Mouse (Mus musculus): Measurements from ENCODE around the gene Ctdspl. TPM values are rescaled to one million over a fixed set of nuclear protein-coding genes. Genes with fewer than 3 reads are reported as not detected.

Gene Ctdspl
- polyA plus RNA-seq, 1 experiment from 2014 or later, result 7.9 TPM

GRCm38 (mm10) chr9:118935098-118935497 lies 8.8 kb downstream of the Ctdspl start:
- Histone ChIP-seq H3K27ac (replicated peaks) (no peak overlapping the region), H3K36me3 (0 out of 2 replicates have a peak, but pooled peaks cover 2% of the 10 kb centered on the region), H3K9ac (replicated peaks) (no peak overlapping the region), H3K9me3 (replicated peaks) (no peaks in the 10 kb centered on the region), H3K4me1 (peaks cover 31% of the 10 kb centered on the region), H3K4me2 (no peak overlapping the region), H3K4me3 (replicated peaks) (no peak overlapping the region), H3K27me3 (replicated peaks) (no peaks in the 10 kb centered on the region)
- WGBS, result 76% methylated on average over 13 of the region's 13 CpGs
- no peak for ATAC-seq (ENCODE audit: low FRiP score)

DNA sequence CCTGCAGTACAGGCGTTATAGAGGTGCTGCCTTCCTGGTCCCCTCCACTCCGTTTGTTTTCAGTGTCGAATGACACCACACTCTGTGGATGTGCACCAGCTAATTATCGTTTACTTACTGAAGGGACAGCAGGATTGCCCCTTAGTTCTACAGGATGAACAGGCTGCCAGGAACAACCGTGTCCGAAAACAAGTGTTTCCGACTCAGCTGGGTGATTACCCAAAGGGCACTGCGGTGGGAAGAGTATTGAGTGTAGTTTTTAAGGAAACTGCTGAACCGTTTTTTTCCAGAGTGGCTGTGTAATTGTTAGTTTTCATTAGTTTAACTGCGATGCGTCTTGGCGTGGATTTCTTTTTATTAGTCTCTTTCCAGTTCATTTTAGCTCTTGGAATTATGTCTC lies 9.8 kb downstream of the Ctdspl start:
- ATAC-seq (ENCODE audit: low FRiP score), result no peak
- Histone ChIP-seq H3K4me1 (peaks cover 32% of the 10 kb centered on the region), H3K27ac (replicated peaks) (no peak overlapping the region; the same call in 1 of the 2 replicates), H3K9ac (replicated peaks) (no peak overlapping the region), H3K4me2 (no peak overlapping the region), H3K4me3 (replicated peaks) (no peak overlapping the region), H3K36me3 (0 out of 2 replicates have a peak, but pooled peaks cover 2% of the 10 kb centered on the region), H3K27me3 (replicated peaks) (no peaks in the 10 kb centered on the region), H3K9me3 (replicated peaks) (no peaks in the 10 kb centered on the region)
- WGBS, result 38% methylated on average over 12 of the region's 12 CpGs

DNA sequence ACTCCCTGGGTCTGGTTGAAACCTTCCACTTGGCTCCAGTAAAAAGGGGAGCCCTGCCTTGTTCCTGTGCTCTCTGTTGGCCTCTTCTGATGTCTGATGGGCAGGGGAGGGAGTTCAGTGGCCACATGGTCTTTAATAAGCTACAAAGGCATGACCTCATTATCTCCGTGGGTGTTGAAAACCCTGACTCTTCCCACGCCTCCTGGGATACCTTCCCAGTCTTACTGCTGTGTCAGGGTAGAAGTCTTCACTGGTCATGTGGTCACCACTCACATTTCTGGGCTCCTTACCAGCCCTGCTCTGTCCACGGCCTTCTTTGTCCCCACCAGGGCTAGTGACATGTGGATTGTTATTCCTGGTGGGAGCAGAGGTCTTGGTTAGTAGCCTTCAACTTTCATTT lies 11.3 kb downstream of the Ctdspl start:
- peaks cover 32% of the 10 kb centered on the region for H3K4me1 ChIP-seq
- H3K9me3 ChIP-seq (replicated peaks), result no peaks in the 10 kb centered on the region
- no peak overlapping the region for H3K9ac ChIP-seq (replicated peaks)
- no peak for ATAC-seq (ENCODE audit: low FRiP score)
- H3K4me3 ChIP-seq (replicated peaks), result no peak overlapping the region
- WGBS, result 49% methylated on average over 3 of the region's 3 CpGs
- H3K27ac ChIP-seq (replicated peaks), result no peak overlapping the region
- no peak overlapping the region for H3K4me2 ChIP-seq
- H3K36me3 ChIP-seq, result 0 out of 2 replicates have a peak, but pooled peaks cover 2% of the 10 kb centered on the region
- no peaks in the 10 kb centered on the region for H3K27me3 ChIP-seq (replicated peaks)

GRCm38 (mm10) chr9:118939410-118939809 lies 13.2 kb downstream of the Ctdspl start:
- no peak overlapping the region for H3K27ac ChIP-seq (replicated peaks)
- H3K36me3 ChIP-seq, result no peaks in the 10 kb centered on the region
- WGBS, result 39% methylated on average over 13 of the region's 13 CpGs
- peaks cover 36% of the 10 kb centered on the region for H3K4me1 ChIP-seq
- ATAC-seq (ENCODE audit: low FRiP score), result no peak
- no peaks in the 10 kb centered on the region for H3K9me3 ChIP-seq (replicated peaks)
- H3K27me3 ChIP-seq (replicated peaks), result no peaks in the 10 kb centered on the region
- no peak overlapping the region for H3K4me2 ChIP-seq
- no peak overlapping the region for H3K4me3 ChIP-seq (replicated peaks)
- H3K9ac ChIP-seq (replicated peaks), result no peak overlapping the region

GRCm38 (mm10) chr9:118939831-118940230 lies 13.6 kb downstream of the Ctdspl start:
- Histone ChIP-seq H3K36me3 (no peaks in the 10 kb centered on the region), H3K4me1 (peaks cover 36% of the 10 kb centered on the region), H3K27me3 (replicated peaks) (no peaks in the 10 kb centered on the region), H3K4me3 (replicated peaks) (no peak overlapping the region), H3K9me3 (replicated peaks) (no peaks in the 10 kb centered on the region), H3K9ac (replicated peaks) (no peak overlapping the region), H3K4me2 (no peak overlapping the region), H3K27ac (replicated peaks) (no peak overlapping the region)
- ATAC-seq (ENCODE audit: low FRiP score), result no peak
- 86% methylated on average over 12 of the region's 12 CpGs for WGBS

DNA sequence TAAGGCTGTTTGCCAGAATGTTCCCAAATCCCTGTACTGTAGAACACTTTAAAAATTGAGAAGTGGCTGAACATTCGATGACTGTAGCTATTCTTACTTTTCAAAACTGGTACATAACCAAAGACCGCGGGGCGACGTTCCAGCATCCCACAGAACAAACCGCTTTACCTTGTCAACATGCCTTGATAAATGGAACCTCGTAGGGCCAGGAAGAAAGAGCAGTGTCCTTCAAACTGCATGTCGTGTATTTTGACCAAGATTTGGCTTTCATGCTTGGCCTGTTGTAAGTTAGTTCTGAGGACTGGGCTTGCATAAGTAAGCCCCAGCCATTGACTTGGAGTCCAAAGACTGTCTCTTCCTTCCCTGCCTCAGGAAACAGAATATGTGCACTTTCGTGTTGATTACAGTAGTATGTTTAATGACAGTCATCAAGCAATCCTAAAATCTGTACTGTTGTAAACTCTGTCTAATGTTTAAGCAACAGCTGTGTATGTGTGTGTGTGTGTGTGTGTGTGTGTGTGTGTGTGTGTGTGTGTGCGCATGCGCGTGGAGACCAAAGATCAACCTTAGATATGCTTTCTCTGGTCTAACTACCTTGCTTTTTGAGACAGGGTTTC lies 14.4 kb downstream of the Ctdspl start:
- ATAC-seq (ENCODE audit: low FRiP score), result no peak
- Histone ChIP-seq H3K36me3 (no peaks in the 10 kb centered on the region), H3K9ac (replicated peaks) (no peak overlapping the region), H3K9me3 (replicated peaks) (no peaks in the 10 kb centered on the region), H3K27ac (replicated peaks) (no peak overlapping the region), H3K4me3 (replicated peaks) (no peak overlapping the region), H3K4me1 (peaks cover 33% of the 10 kb centered on the region), H3K27me3 (replicated peaks) (no peaks in the 10 kb centered on the region), H3K4me2 (no peak overlapping the region)
- 74% methylated on average over 12 of the region's 12 CpGs for WGBS

- Histone ChIP-seq H3K9ac (replicated peaks) (no peak overlapping the region), H3K4me3 (replicated peaks) (no peak overlapping the region), H3K27me3 (replicated peaks) (no peaks in the 10 kb centered on the region), H3K4me2 (no peak overlapping the region), H3K4me1 (peaks cover 20% of the 10 kb centered on the region), H3K9me3 (replicated peaks) (no peaks in the 10 kb centered on the region), H3K36me3 (no peaks in the 10 kb centered on the region), H3K27ac (replicated peaks) (no peak overlapping the region)
- no peak for ATAC-seq (ENCODE audit: low FRiP score)
- WGBS, result 79% methylated on average over 4 of the region's 4 CpGs
These were observed 15.8 kb downstream of the Ctdspl start for GRCm38 (mm10) chr9:118942030-118942429.

DNA sequence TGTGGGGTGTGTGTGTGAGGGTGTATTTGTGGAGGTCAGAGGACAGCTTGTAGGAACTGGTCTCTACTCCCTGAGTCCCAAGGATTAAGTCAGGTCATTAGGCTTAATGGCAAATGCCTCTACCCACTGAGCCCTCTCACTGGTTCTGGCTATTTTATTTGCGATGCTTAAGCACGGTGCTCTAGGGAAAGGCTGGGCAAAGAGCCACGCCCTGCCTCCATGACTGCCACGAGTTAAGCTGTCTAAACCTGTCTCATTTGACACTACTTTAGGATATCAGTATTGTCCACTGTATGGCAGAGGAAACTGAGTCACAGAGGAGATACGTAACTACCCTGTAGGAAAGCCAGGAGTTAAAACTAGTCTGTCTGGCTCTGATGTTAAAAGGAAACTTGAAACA lies 17.7 kb downstream of the Ctdspl start:
- Histone ChIP-seq H3K27me3 (replicated peaks) (no peaks in the 10 kb centered on the region), H3K4me3 (replicated peaks) (no peak overlapping the region), H3K9me3 (replicated peaks) (no peaks in the 10 kb centered on the region), H3K36me3 (no peaks in the 10 kb centered on the region), H3K9ac (replicated peaks) (no peak overlapping the region), H3K27ac (replicated peaks) (no peak overlapping the region), H3K4me1 (peaks cover 13% of the 10 kb centered on the region), H3K4me2 (no peak overlapping the region)
- 72% methylated on average over 5 of the region's 5 CpGs for whole genome bisulfite sequencing
- ATAC-seq (ENCODE audit: low FRiP score), result no peak

GRCm38 (mm10) chr9:118944388-118944787 lies 18.1 kb downstream of the Ctdspl start:
- Histone ChIP-seq H3K27me3 (replicated peaks) (no peaks in the 10 kb centered on the region), H3K9me3 (replicated peaks) (no peaks in the 10 kb centered on the region), H3K27ac (replicated peaks) (no peak overlapping the region), H3K36me3 (no peaks in the 10 kb centered on the region), H3K9ac (replicated peaks) (no peak overlapping the region), H3K4me3 (replicated peaks) (no peak overlapping the region), H3K4me1 (peaks cover 11% of the 10 kb centered on the region), H3K4me2 (no peak overlapping the region)
- WGBS, result 82% methylated on average over 12 of the region's 12 CpGs
- no peak for ATAC-seq (ENCODE audit: low FRiP score)

DNA sequence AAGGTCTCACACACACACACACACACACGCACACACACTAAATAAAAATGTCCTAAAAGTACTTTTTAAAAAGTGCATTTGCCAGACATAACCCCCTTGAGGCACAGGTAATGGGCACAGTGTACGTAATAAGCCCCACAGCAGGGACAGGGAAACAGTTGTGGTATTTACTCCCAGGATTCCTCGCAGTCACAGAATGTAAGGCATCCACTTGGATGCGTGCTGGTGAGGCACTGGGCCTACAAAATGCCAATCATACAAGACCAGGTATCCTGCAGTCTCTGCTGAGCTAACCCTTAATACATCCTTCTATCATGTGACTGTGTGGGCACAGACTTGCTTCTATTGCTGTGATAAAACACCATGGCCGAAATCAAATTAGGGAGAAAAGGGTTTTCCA lies 22.2 kb downstream of the Ctdspl start:
- no peak overlapping the region for H3K4me2 ChIP-seq
- 80% methylated on average over 5 of the region's 5 CpGs for WGBS
- H3K36me3 ChIP-seq, result no peaks in the 10 kb centered on the region
- H3K27me3 ChIP-seq (replicated peaks), result no peaks in the 10 kb centered on the region
- no peak overlapping the region for H3K4me3 ChIP-seq (replicated peaks)
- peaks cover 4% of the 10 kb centered on the region for H3K4me1 ChIP-seq
- H3K9ac ChIP-seq (replicated peaks), result no peak overlapping the region
- H3K9me3 ChIP-seq (replicated peaks), result no peaks in the 10 kb centered on the region
- no peak for ATAC-seq (ENCODE audit: low FRiP score)
- no peak overlapping the region for H3K27ac ChIP-seq (replicated peaks)

GRCm38 (mm10) chr9:118949124-118949523 lies 22.9 kb downstream of the Ctdspl start:
- no peak for ATAC-seq (ENCODE audit: low FRiP score)
- Histone ChIP-seq H3K4me1 (no peaks in the 10 kb centered on the region; the same call in 1 of the 2 replicates), H3K9me3 (replicated peaks) (no peaks in the 10 kb centered on the region), H3K4me3 (replicated peaks) (no peak overlapping the region), H3K36me3 (no peaks in the 10 kb centered on the region), H3K27me3 (replicated peaks) (no peaks in the 10 kb centered on the region), H3K9ac (replicated peaks) (no peak overlapping the region), H3K4me2 (no peak overlapping the region), H3K27ac (replicated peaks) (no peak overlapping the region)
- WGBS, result 90% methylated on average over 8 of the region's 8 CpGs

DNA sequence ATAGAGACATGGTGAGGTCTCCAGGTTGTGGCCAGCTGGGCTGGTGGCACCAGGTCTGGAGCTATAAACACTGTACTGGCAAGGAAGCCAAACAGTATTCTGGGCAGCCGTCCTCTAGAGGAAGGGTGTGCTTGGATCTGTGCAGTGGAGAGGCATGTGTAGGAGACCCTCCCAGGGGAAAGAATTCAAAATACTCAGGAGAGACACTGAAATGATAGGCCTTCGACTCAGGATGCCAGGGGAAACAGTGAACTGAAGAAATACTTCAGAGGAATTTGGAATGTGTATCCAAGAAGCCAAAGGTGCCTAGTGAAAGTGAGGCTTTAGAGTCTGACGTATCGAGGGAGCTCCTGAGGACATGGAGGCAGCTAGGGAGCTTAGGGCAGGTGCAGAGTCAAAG lies 23.4 kb downstream of the Ctdspl start:
- Histone ChIP-seq H3K4me1 (no peaks in the 10 kb centered on the region; the same call in 1 of the 2 replicates), H3K9ac (replicated peaks) (no peak overlapping the region), H3K4me3 (replicated peaks) (no peak overlapping the region), H3K27ac (replicated peaks) (no peak overlapping the region), H3K36me3 (no peaks in the 10 kb centered on the region), H3K9me3 (replicated peaks) (no peaks in the 10 kb centered on the region), H3K4me2 (no peak overlapping the region), H3K27me3 (replicated peaks) (no peaks in the 10 kb centered on the region)
- 77% methylated on average over 4 of the region's 4 CpGs for WGBS
- ATAC-seq (ENCODE audit: low FRiP score), result no peak

Data from neural tube, embryonic 15.5 days (tissue).